Mouse (Mus musculus): ENCODE measurements around the gene Gm5426.

- no peak for TF ChIP-seq GATA1 (IDR thresholded peaks at IDR 0.05; ENCODE audit: borderline replicate concordance, low read length)
- TF ChIP-seq FLI1 (IDR thresholded peaks at IDR 0.05; ENCODE audit: low read length): no peak
Observed at GRCm38 (mm10) chr10:96130406-96130805, 6.0 kb upstream of the Gm5426 start.
